Mouse (Mus musculus): ENCODE results near the gene Ankrd24. TPM values are rescaled to one million over a fixed set of nuclear protein-coding genes. Genes with fewer than 3 reads are reported as not detected.

Gene Ankrd24
- 2.6 TPM for polyA plus RNA-seq (2017; shearing (Covaris generic))

DNA sequence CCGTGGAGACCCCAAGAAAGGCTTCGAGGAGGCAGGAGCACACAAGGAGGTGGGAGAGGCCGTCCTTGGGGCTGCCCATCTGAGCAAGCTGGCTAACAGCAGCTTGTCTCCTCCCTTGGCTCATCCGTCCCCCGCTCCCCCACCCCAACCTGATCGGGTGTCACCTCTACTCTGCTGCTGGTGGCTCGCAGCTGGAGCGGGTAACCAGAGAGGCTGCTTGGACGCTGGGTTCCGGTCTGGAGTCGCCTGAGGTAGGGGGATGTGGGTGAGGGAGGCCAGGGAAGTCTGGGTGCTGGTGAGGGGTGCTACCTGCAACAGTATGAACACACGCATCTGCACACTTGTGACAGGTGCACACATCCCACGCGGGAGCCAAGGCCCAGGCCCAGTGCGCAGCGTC, at the start of gene Ankrd24:
TSS of gene Ankrd24 (plus strand) at position 151 of the 400 bp plus-strand sequence.

DNA sequence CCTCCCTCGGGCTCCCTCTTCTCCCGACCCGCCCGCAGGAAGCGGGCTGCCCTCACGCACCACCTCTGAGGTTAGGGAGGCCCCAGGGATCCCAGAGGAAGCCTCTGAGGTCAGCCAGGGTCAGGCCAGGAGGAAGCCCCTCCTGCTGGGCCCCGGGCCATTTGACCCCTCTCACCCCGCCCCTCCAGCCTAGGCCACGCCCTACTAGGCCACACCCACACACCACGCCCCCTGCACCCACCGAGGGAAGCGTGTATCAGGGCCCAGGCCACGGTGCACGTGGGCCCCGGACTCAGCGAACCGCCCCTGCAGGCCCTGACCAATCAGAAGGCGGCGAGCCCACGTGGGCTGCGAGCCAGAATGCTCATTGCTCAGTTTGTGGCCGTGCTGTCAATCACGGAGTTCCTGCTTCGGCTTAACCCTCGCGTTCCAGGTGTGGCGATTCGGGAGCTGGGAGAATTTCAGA, 27.6 kb upstream of the Ankrd24 start, which contains the start of gene Tle6:
TSS of gene Tle6 (minus strand) at position 336 of the 466 bp plus-strand sequence.

DNA sequence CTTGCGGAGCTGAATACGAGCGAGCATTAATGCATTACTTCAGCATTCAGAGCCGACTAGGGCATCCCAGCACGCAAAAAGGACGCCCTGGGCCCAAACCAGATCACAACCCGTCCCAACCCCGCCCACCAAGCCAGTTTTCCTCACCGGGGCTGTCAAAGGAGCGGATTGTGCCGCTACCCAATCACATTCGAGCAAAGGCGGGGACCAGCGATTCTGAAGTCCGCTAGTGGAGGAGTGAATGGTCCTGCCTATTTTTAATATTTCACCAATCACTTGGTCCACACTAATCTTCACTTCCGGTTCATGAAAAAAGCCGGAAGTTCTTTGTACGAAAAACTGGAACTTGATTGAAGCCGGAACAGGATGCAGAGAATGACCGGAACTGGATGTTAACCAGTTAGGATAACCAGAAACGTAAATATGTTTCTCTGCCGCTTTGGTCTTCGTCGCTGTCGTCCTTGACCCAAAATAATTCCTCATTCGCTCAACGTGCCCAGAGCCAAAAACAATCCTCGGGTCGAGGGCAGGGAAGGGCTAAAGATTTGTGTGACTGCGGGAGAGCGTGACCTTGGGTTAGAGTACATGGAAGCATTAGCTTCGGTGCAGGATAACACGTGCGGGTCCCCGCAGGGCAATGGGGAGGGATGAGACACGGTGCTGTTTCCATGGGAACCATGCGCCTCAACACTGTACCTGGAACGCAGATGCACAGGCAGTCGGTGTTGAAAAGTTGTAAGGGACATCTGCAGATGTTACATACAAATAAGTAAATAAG, 22.2 kb upstream of the Ankrd24 start, which contains the start of gene BC025920:
TSS of gene BC025920 (plus strand) at position 297 of the 778 bp plus-strand sequence.

DNA sequence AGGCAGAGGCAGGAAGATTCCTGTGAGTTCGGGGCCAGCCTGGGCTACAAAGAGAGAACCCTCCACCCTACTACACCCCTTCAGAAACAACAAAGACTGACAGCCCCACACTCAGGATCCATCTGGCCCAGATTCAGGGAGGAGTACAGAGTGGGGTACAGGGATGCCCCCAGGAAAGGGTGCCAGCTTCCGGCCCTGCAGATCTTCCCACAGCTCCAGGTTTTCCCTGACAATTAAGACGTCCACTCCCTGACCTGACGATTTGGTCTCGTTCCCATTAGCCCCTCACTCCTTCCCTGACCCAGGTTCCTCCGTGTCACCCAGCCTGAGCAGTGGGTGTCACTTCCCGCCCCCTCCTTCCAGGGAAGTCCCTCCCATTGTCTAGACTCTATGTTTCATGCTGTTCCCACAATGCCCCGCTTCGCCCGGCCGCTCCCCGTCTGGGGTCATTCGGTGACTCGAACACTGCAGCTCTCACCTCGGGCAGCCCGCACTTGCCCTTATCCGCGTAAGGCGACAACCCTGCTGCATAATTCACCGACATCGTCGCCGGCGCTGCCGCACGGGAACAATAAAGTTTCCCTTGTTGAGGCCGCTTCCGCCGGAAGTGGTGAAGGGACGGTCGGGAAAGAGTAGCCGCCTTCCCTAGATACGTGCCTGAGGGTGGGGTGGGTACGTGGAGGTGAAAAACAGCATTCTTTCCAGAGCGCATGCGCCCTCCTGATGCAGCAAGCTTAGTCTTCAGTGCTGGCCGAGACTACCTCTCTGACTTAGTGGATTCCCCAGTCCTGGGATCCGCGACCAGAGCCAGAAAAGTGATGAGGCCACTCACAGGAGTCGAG, 1.1 kb upstream of the Ankrd24 start, which contains the start of gene Sirt6:
TSS of gene Sirt6 (minus strand) at position 804 of the 842 bp plus-strand sequence.

DNA sequence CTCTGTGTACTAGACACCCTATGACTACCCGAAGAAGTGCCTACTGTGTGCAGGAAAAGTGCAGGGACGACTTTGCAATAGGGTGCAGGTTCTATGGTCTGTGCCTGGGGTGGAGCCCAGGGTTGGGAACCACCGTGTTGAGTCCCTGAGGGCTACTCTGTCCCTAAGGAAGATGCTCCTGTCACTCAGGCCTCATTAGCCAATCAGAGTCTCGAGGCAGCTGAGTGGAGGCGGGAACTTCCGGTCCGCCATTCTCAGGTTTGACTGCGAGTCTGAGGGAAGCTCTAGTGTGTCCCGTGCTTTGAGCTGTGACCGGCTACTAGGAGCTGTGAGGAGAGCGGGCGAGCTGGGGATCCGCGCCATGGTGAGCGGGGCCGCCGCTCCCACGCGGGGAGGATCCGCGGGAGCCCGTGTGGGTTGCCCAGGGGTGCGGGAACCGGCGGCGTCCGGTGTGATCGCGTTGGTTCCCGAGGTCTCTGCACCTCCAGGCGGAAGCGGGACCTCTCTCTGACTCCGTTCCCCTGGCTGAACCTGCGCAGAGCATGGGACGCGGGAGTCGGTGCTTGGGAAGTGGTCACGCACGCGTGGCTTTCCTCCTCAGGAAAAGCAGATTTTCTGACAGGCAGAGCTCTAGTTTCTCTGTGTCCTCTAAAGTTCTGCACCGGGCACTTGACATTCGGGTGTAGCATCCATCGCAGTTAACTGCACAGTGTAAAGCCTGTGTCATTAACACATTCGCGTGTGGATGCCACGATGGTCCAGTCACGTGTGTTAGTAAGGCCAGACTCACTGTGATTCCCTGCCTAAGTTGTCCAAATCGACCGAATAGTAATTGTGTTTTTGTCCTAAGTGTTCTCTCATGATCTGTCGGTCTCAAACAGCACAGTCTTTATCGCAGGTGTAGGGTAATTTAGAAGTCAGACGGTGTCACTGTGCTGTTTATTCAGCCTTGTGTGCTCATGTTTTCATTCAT, 20.7 kb downstream of the Ankrd24 start, which contains the start of gene Gm10778:
TSS of gene Gm10778 (plus strand) at position 257 of the 973 bp plus-strand sequence.

Other genes starting within 250 kb of the Ankrd24 start
- 50.0 TPM for gene Dohh, start 244.1 kb upstream of the Ankrd24 start, polyA plus RNA-seq (2017; shearing (Covaris generic))
- 2.8 TPM for gene Gm48551, start 244.1 kb upstream of the Ankrd24 start, polyA plus RNA-seq (2017; shearing (Covaris generic))
- 0.90 TPM for gene Gm48552, start 239.5 kb upstream of the Ankrd24 start, polyA plus RNA-seq (2017; shearing (Covaris generic))
- gene Smim24, start 235.5 kb upstream of the Ankrd24 start, polyA plus RNA-seq (2017; shearing (Covaris generic)), result 1.7 TPM
- 16.5 TPM for gene Nfic, start 172.9 kb upstream of the Ankrd24 start, polyA plus RNA-seq (2017; shearing (Covaris generic))
- gene Celf5, start 145.8 kb upstream of the Ankrd24 start, polyA plus RNA-seq (2017; shearing (Covaris generic)), result not detected
- gene Ncln, start 132.1 kb upstream of the Ankrd24 start, polyA plus RNA-seq (2017; shearing (Covaris generic)), result 154 TPM
- gene S1pr4, start 128.4 kb upstream of the Ankrd24 start, polyA plus RNA-seq (2017; shearing (Covaris generic)), result 94.7 TPM
- gene Gna15, start 104.3 kb upstream of the Ankrd24 start, polyA plus RNA-seq (2017; shearing (Covaris generic)), result 3.3 TPM
- gene Gna11, start 83.3 kb upstream of the Ankrd24 start, polyA plus RNA-seq (2017; shearing (Covaris generic)), result 9.7 TPM
- gene Aes, start 69.1 kb upstream of the Ankrd24 start, polyA plus RNA-seq (2017; shearing (Covaris generic)), result 989 TPM
- gene Tle2, start 54.0 kb upstream of the Ankrd24 start, polyA plus RNA-seq (2017; shearing (Covaris generic)), result 0.93 TPM
- 2.5 TPM for gene Tle6, start 27.5 kb upstream of the Ankrd24 start, polyA plus RNA-seq (2017; shearing (Covaris generic))
- gene BC025920, start 22.3 kb upstream of the Ankrd24 start, polyA plus RNA-seq (2017; shearing (Covaris generic)), result 1.6 TPM
- 10.4 TPM for gene Sirt6, start 743 bp upstream of the Ankrd24 start, polyA plus RNA-seq (2017; shearing (Covaris generic))
- 2.4 TPM for gene Gm10778, start 20.5 kb downstream of the Ankrd24 start, polyA plus RNA-seq (2017; shearing (Covaris generic))
- 15.6 TPM for gene Zfp433, start 76.3 kb downstream of the Ankrd24 start, polyA plus RNA-seq (2017; shearing (Covaris generic))
- 7.0 TPM for gene Gm3055, start 142.6 kb downstream of the Ankrd24 start, polyA plus RNA-seq (2017; shearing (Covaris generic))
- 3.2 TPM for gene Gm4767, start 183.6 kb downstream of the Ankrd24 start, polyA plus RNA-seq (2017; shearing (Covaris generic))
- 1.3 TPM for gene Gm32687, start 235.4 kb downstream of the Ankrd24 start, polyA plus RNA-seq (2017; shearing (Covaris generic))

All from naive thymus-derived CD4-positive, alpha-beta T cell, adult 5 months (primary cell).